Mouse (Mus musculus): ENCODE measurements around the gene Gm9945. TPM values are rescaled to one million over a fixed set of nuclear protein-coding genes. Genes with fewer than 3 reads are reported as not detected.

The Gm9945 gene
- total RNA-seq, 2 experiments from 2014 or later, result not detected

DNA sequence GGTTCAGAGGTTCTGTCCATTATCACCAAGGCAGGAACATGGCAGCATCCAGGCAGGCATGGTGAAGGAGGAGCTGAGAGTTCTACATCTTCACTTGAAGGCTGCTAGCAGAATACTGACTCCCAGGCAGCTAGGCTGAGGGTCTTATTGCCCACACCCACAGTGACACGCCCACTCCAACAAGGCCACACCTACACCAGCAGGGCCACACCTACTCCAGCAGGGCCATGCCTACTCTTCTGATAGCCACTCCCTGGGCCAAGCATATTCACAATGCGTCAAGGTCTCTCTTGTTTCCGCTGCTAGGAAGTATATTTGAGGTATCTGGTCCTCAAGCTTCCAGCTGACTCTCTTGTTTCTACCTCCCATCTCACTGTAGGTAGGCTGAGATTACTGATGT, 21.0 kb upstream of the Gm9945 start:
- DNase-seq, result no peak
- intact Hi-C loops (cut with DNase I), result no loop called here

DNA sequence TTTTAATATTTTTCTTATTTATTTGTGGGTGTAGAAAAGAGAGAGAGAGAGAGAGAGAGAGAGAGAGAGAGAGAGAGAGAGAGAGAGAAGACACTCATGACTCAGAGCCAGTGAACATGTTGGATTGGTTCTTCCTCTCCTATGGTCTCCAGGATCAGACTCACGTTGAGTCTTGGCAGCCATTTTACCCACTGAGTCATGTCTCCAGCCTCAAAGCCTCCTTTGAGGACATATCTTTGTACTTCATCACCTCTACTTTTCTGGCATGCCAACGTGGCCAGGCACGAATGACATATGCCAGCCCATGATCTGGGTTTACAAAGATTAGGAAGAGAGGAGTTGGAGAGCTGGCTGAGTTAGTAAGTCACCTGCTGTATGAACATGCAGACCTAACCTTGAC, 19.8 kb upstream of the Gm9945 start:
- DNase-seq, result no peak
- intact Hi-C loops (cut with DNase I), result loop anchor here (10.0 kb wide), 1 partner anchor 275 kb away; no protein-coding TSS in a partner anchor

DNA sequence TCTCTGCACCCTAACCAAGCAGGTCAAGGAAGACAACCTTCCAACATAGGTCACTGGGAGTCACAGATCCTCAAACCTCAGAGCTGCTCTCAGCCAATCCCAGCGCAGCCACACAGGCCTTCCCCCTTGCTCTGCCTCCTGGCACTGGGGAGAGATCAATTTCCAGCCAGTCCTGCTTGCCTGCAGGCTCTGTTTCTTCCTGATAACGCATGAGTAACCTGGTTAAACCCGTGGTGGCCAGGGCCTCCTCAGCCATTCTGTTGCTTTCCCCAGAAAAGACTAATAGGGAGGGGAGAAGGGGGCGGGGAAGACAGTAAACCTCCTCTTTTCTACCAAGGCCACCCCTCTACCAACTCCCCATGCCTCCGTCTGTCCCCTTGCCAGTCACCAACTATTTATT, 18.2 kb upstream of the Gm9945 start:
- no peak for DNase-seq
- intact Hi-C loops (cut with DNase I), result loop anchor here (10.0 kb wide), 1 partner anchor 273 kb away; no protein-coding TSS in a partner anchor

DNA sequence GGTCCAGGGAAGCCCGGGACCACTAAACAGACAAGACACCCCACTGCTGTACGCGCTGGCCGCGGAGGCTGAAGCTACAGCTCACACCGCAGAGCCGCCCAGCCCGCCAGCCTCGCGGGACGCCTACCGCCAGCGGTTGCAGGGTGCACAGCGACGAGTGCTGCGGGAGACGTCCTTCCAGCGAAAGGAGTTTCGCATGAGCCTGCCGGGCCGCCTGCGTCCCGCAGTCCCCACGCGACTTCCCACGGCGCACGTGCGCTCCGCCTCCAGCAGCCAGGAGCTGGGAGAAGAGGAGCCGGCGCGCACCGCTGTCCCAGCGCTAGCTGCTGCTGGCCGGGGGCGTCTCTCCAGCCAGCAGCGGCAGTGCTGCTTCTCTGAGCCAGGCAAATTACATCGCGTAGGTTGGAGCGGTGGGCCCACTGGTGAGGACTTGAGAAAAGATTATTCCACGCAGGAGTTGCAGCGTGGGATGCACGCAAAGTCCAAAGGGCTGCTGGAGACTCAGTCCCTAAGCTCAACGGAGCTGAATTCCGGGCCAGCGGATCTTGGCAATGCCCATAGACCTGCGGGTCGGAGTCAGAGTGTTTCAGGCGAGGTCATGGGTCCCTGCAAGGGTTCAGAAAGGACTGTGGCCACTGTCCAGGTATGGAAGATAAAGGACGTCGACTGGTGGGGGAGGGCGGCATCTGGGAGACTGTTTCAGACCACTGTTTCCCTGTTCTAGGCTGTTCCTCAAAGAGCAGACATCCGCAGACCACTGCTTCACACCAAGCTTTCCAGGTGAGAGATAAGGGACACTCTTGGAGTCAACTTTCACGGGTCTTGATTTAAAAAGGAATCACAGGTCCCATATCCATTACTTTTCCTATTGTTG, 16.2 kb upstream of the Gm9945 start:
- DNase-seq, result no peak
- intact Hi-C loops (cut with DNase I), result loop anchor here (10.0 kb wide), 1 partner anchor 271 kb away; no protein-coding TSS in a partner anchor

DNA sequence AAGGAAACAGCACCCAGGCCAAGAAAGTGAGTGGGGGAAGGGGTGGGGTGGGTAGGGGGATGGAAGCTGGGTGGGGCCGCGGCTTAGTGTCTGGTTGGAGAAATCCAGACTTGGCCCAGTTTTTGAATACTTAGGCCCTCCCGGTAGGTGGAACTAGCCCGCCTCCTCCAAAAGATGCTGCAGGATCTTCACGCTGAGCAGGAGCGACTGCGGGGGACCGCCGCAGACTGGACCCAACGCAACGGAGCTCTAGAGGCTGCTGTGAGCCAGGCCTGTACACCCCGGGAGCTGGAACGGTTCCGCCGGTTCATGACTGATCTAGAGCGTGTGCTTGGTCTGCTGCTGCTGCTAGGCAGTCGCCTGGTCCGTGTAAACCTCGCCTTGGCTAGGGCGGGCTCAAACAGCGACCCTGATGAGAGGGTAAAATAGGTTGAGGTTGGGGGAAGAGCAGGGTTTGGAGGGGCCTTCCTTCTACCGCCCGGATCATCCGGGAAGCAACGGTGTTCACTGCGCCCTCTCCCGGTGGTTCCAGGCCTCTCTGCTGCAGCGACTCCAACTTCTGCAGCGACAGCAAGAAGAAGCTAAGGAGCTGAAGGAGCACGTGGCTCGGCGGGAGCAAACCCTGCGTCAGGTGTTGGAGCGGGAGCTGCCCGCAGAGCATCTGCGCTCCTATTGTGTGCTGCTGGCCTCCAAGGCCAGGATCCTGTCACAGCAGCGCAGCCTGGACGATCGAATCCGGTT, 13.6 kb upstream of the Gm9945 start:
- intact Hi-C loops (cut with DNase I), result loop anchor here (10.0 kb wide), 1 partner anchor 268 kb away; no protein-coding TSS in a partner anchor
- peak; percentile 73 to 77 for DNase-seq

DNA sequence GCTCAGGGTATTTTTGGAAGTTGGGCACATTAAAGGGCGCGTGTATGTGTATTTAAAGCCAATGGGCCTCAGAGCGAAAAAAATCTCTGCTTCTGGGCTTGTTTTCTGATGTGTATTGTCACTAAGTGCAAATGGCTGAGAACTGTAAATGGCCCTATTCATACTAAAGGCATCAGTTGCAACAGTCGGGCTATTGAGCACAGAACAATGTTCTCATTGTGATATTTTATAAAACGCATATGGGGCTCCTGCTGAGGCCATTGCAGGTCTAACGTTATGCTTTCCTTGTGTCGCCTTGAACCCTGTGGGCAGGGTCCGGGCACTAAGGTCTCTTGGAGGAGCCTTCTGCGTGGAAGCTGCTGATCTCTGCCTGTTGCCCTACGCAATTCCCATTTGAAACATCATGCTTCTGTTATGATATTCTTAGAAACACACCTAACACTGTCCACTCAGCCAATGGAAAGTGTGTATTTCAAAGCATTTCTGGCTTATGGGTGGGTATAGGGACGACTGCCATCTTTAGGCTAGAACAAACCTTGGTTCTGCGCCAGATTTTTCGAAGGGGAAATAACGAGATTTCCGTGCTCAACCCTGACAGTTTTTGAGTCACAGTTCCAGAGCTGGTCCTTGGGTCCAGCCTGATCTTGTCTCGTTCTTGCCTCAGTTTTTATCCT, 10.5 kb upstream of the Gm9945 start:
- DNase-seq, result no peak
- intact Hi-C loops (cut with DNase I), result loop anchor here (10.0 kb wide), 1 partner anchor 265 kb away; no protein-coding TSS in a partner anchor

DNA sequence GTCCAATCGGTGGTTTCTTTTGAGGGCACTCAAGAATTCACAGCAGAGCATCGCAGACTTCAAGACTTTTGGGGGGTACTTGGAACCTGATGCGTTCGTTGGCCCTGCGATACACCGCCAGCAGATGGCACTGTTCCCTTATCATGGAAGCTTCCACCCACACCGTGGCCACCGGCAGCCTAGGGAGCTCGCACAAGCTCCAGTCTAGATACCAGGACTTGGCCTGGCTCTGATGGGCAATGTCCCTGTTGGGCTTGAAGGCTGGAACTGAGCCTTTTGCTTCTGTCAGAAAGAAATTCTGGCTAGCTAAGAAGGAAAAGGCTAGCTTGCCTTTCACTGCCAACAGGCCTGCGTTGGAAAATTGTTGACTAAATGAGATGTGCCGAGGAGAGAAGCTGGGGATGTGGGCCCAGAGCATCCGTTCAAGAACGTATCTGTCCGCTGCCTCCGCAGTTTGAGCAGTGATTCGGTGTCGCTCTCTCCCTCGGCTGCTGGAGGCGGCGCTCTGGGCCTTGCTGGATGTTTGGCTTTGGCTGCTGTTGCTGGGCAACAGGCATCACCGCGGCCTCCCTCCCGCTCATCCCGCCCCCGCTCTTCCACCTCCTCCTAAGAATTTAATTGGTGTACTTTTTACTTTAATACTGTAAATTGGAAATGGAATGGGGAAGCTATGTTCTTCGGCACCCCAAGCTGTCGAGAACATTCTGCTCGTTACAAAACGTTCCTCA, 9.8 kb upstream of the Gm9945 start, which contains the start of gene Gm9837:
Gene Gm9837, minus strand, starts transcription at position 512 of the 728 bp plus-strand sequence.
- intact Hi-C loops (cut with DNase I), result loop anchor here (2.0 to 10.0 kb wide), 4 partner anchors 52 to 265 kb away; partner anchors contain the start of gene Kif3a

DNA sequence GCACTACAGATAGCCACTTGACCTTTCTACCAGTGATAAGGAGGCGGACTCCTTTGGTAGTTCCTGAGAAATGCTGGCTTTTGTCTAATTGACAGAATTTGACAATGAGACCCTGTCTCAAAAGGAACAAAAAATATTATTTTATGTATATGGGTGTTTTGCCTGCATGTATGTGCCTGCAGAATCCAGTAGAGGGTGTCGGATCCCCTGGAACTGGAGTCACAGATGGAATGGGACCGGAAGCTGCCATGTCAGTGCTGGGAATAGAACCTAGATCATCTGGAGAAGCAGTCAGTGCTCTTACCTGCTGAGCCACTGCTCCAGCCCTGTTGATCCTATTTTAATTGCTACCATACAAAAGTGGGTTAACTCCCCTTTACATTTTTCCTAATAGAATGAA, 7.3 kb upstream of the Gm9945 start:
- intact Hi-C loops (cut with DNase I), result loop anchor here (1.0 to 10.0 kb wide), 3 partner anchors 18 to 92 kb away; partner anchors contain the start of gene Kif3a
- DNase-seq, result no peak

More for the DNA sequence above, 9.8 kb upstream of the Gm9945 start, which contains the start of gene Gm9837:
- peak; percentile 85 to 88 for DNase-seq

DNA sequence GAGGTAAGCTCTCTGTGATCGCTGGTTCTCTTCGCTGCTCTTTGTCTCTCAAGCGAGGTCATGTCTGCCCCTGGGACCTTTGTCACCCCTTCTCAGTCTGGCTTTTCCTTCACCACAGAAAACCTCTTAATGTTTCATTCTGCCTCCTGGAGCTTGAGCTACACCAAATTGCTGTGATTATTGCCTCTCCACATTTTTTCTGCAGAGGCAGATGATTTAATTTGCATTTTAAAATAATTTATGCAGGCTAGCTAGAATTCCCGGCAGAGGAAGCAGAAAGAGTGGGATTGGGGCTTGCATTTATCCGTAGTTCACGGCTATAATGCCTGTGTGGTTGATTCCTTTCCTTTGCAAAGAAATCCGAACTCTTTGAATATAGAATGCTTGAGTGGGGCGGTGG, 4.3 kb upstream of the Gm9945 start:
- no peak for DNase-seq
- intact Hi-C loops (cut with DNase I), result loop anchor here (10.0 kb wide), 1 partner anchor 89 kb away; the partner anchor contains the start of gene Kif3a

DNA sequence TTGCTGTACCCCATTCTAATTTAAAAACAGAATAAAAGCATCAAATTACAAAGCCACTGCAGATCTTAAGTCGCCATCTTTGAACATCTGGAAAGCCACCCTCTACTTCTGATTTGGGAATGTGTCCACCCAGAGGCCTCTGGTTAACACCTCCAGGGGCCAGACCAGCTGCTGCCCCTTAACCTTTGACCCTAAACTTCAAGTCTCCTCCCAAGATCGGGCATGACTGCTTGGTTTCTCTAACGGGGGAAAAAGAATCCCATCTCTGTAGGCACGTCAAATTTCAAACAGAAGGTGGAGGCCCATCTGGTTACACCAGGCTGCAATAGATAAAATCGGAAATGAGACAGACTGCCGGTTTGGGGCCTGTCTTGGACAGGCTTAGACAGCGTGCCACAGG, 2.1 kb upstream of the Gm9945 start:
- DNase-seq, result no peak

DNA sequence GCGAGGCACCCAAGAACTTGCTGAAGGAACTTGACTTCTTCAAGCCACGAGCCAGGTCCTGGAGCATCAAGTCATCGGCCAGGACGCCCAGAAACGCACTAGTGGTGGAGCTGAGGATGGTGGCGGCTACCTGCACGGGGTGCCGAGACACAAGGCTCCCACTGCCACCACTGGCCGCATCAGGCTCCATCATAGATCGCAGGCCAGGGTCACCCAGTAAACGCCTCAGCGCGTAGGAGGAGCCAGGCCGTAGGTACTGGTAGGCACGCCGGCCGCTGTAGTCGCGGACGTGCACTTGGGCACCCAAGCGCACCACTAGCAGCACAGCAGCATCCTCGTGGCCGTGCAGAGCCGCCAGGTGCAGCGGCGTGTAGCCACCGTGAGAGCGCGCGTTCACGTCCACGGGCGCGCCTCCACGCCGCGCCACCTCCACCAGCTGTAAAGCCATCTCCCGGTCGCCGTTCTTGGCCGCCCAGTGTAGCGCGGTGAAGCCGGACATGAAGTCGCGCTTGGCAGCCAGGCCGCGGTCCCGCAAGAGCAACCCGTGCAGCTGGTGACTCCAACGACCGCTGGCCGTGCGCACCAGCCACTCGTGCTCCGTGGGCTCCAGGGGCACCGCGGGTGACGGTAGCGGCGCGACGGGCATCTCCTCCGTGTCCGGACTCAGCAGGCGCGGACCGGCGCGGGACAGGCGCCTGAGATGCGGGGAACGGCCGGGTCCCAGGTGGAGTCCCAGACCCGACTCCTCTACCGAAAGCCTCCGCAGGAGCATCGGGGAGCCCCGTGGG, 1.4 kb upstream of the Gm9945 start:
- no peak for DNase-seq
- intact Hi-C loops (cut with DNase I), result loop anchor here (10.0 kb wide), 1 partner anchor 86 kb away; the partner anchor contains the start of gene Kif3a

More for the DNA sequence above, 2.1 kb upstream of the Gm9945 start:
- intact Hi-C loops (cut with DNase I), result loop anchor here (10.0 kb wide), 1 partner anchor 87 kb away; the partner anchor contains the start of gene Kif3a

DNA sequence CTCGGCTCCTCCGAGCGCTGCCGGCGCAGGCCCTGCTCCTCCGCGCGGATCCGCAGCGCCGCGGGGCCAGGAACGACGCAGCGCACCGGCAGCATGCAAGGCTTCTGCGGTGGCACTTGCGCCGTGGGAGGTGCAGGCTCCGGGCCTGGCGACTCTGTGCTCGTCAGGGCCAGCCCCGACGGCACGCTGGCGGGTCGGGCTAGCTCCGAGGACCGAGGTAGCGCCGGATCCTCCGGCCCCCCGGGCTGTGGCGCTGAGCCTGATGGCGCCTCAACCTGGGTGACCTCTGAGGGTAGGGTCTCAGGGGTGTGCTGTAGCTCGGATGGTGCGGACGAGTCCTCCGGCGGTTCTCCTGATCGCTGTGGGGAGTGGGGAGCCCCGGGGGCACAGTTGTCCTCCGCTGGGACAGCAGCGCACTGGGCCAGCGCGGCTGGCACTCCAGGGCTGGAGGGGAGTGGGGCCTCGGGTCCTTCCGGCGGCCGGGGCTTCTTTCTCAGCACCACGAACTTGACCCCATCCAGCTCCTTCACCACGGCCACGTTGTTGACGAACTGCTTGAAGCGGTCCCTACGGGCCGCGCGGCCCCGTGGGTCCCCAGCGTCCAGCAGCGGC, 689 bp upstream of the Gm9945 start:
- no peak for DNase-seq
- intact Hi-C loops (cut with DNase I), result loop anchor here (10.0 kb wide), 1 partner anchor 86 kb away; the partner anchor contains the start of gene Kif3a

DNA sequence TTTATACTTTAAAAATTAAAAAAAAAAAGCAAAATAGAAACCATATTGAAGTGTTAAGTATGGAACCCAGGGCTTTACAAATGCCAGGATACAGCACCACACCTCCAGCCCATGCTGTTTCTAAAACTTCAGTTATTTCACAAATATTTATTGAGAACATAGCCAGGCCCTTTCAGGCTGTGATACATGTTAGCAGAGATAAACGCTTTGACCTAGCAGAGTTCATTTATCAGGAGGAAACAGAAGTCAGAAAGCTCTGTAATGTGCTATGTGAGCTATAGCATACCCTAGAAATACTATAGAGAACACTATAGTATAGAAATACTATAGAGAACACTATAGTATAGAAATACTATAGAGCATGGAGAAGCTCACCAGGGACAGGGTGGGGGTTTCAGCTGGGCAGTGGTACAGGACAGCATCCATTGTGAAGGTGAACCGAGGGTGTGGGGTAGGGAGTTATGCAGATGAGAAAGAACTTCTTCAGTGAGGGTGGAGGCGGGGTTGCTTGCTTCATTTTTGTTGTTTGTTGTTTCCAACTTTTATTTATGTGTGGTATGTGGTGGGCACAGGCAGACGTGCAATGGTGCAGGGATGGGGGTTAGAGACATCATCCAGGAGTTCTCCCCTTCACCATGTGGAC, 1.2 kb downstream of the Gm9945 start:
- DNase-seq, result no peak
- intact Hi-C loops (cut with DNase I), result no loop called here

DNA sequence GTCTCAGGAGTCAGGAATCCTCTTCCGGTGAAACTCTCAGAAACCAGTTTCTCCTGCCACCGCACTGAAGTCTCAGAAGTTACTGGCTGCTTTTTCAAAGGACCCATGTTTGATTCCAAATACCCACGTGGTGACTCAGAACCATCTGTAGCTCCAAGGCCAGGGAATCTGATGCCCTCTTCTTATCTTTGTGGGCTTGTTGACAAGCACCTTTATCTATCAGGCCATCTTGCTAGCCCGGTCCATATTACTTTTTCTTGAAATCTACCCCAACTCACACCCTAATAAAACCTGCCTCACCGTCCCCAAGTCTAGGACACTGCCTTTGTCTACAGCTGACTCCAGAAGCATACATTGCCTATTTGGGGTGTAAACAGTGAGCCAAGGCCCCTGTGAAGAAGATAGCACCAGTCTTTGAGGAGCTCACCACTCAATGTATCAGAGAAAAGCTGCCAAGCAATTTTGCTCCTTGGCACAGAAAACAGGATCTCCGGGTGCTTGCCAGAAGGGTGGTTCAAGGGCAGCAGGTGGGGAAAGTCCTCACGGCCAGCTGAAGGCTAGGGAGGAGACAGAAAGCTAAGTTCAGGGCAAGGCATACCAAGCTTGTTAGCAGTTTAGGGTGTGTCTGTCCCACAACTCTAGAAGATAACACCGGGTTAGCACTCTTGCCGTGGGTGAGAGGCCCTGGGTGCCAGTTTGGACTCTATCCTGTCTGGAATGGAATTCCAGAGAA, 3.4 kb downstream of the Gm9945 start:
- no peak for DNase-seq
- intact Hi-C loops (cut with DNase I), result no loop called here

DNA sequence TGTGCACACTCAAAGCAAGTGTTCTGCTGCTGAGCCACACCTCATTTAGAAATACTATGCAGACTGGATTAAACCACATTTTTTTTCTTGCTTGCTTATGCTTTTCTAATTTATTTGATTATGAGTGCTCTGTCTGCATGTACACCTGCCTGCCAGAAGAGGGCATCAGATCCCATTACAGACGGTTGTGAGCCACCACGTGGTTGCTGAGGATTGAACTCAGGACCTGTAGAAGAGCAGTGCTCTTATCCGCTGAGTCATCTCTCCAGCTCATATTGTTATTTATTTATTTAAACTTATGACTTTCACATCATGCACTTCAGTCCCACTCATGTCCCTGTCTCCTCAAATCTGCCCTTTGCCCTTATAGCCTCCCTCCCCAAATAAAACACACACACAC, 5.8 kb downstream of the Gm9945 start:
- intact Hi-C loops (cut with DNase I), result no loop called here
- DNase-seq, result no peak

DNA sequence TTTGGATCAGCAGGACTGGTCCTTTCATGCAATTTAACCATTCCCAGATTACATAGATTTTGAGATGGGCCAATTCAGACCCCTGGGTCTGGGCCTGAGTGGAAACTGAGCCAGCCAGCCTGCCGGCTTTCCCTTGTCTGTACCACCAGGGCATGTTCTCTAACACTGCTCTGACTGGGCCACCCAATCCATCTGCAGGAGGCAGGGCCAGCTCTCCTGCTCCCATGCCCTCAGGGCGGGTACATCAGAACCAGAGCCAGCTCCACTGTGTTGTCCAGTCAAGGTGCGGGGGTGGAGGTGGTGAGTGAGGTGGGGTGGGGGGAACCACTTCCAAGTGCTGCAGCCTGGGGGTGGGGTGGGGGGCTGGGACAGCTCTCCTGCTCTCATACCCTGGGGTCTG, 6.4 kb downstream of the Gm9945 start:
- intact Hi-C loops (cut with DNase I), result no loop called here
- no peak for DNase-seq

Measured in gastrocnemius, postnatal 36 days (tissue).